Mouse (Mus musculus): ENCODE results near the gene Olfr12.

GRCm38 (mm10) chr1:92585479-92585878 is 32.1 kb upstream of the Olfr12 start, which contains the start of gene Olfr1412:
- no peak for TF ChIP-seq CTCF (IDR thresholded peaks at IDR 0.05; ENCODE audit: low read depth, low read length)
- no peak for TF ChIP-seq POLR2A (IDR thresholded peaks at IDR 0.05; ENCODE audit: borderline replicate concordance, low read depth, low read length)
